Mouse (Mus musculus): ENCODE results near the gene Rgl1.

The Rgl1 gene

DNA sequence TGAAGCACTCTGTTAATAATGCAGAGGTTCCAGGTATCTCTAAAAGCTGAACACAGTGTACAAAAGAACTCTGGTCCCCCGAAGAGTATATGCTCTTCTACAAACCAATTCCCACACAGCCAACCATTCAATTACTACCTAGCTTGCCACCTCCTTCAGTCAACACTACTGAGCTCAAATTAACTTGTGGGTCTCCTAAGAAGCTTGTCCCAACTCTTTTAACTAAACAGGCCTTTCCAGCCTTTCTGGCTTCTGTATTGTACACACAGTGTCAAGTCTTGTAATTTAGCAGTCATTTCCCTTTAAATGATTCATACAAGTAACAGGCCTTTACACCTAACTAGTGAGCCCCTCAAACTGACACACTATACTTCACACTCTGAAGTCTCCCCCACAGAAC, 48.8 kb downstream of the Rgl1 start:
- DNase-seq (ENCODE audit: low spot score) = no peak

DNA sequence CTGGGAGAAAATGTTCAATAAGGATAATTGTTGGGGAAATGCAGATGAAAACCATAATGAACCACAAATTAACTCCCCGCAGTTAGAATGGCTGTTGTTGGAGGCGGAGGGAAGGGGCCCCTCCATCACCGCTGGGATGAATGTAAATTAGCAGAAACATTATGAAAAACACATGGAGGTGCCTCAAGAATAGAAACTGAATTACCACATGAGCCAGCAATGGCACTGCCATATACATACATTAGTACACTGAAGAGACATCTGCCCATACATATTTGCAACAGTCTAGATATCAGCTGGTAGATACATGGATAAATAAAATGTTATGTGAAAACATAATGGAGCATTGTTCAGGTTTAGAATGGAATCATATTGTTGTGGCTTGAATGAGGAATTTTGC, 51.7 kb downstream of the Rgl1 start:
- no peak for DNase-seq (ENCODE audit: low spot score)

DNA sequence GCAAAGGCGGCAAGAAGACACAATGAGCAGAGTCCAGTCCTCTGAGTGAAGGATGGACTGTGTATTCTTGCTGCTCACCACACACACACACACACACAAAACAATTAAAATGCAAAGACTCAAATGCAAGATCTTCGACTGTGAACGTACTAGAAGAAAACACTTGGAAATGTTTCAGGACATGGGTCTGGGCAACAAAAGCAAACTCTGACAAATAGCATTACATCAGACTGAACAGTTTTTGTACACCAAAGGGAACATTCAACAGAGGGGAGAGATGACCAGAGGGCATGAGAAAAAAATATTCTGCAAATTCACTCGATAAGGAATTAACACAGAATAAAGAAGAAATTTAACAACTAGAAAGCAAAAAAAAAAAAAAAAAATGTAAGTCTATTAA, 52.2 kb downstream of the Rgl1 start:
- no peak for DNase-seq (ENCODE audit: low spot score)

DNA sequence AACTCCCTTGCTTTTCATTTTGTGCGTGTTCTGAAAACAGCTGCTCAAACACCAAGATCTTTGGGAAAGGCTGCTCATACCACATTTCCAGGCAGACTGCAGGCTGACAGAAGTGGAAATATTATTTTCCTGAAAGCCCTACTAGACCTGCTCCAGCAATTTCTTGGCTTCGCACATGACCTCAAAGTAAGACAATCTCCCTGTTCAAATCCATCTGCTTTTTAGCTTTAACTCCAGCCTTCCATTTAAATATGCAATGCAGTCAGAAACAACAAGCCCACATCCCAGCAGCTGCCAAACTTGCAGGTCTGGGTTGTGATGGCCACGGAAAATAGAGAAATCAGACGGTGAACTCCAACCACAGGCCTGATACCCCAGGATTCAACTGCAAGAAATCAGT, 55.1 kb downstream of the Rgl1 start:
- DNase-seq (ENCODE audit: low spot score) = no peak

DNA sequence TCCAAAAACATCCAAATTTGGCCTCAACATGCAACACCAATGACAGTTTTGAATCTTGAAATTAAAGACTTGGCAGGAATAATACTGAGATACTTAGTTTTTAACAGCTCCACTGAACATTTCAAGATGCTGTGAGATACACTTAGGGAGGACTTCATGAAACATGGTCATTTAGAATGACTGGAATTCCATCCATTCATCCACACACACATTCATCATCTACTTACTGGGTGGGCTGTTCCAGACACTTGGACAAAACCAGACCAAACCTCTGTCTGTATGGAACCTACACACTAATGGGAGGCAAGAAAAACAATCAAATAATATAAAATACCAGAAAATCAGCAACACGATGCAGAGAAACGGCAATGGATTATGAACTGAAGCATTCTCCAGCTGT, 58.6 kb downstream of the Rgl1 start:
- no peak for DNase-seq (ENCODE audit: low spot score)

DNA sequence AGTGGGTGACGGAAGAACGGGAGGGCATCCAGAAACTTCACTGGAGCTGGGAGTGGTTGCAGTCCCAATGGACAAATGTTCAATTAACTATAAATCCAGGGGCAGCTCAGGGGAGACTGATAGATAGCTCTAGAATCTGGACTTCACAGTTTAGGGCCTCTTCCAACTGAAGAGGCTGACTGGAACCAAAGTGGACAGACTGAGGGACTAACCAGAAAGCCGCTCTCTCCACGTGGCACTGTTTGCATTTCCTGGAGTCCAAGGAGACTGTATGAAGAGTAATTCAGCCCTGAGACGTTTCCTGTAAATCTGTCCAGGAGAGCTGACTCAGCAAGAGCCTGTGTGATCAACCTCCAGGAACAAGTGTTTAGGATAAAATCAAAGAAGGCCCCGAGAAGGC, 62.2 kb downstream of the Rgl1 start:
- DNase-seq (ENCODE audit: low spot score) = no peak

DNA sequence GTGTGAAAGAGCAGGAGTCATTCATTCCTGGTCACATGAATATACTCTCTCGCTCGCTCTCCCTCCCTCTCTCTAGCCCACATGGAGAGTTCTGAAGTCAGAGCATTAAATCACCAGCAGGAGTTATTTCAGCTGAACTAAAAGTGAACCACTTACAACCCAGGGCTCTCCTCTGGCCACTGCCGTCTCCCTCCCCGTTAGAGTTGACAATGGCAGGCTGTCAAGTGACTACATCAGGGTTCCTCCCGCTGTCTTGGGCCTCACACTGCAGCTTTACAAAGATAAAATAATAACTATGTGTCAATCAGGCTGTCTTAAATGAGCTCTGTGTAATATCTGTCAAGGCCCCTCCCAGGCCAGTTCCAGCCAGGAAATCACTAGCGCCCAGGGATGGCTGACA, 63.2 kb downstream of the Rgl1 start:
- no peak for DNase-seq (ENCODE audit: low spot score)

DNA sequence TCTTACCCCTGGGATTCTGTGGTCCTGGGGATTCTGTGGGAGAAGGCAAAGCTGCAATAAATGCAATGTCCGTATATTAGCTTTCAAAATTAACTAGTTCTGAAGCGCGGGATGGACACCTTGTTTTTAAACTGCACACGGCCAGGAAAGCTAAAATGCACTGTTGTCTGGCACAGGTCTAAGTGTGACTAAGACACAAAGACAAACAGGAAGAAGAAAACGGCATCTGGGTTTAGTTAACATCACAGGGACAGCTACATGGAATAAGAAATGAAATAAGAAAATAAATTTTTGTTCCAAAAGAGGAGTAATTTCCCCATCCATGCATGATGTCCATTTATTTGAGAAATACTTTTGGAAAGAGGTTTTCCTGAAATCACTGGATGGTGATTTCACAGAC, 65.1 kb downstream of the Rgl1 start:
- DNase-seq (ENCODE audit: low spot score) = no peak

DNA sequence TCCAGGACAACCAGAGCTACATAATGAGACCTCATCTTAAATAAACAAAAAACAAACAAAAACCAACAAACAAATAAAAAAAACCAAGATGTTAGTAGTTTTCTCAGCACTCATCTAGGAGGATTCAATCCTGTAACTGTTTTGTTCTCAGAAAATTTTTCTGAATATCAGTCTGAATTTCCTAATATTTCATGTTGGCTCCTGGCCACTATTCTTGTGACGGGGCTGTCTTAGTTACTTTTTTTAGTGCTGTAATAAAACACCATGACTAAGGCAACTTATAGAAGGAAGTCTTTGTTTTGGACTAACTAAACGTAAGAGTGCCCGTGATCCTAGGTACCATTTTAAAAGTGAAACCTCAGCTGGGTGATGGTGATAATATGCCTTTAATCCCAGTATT, 68.8 kb downstream of the Rgl1 start:
- no peak for DNase-seq (ENCODE audit: low spot score)

DNA sequence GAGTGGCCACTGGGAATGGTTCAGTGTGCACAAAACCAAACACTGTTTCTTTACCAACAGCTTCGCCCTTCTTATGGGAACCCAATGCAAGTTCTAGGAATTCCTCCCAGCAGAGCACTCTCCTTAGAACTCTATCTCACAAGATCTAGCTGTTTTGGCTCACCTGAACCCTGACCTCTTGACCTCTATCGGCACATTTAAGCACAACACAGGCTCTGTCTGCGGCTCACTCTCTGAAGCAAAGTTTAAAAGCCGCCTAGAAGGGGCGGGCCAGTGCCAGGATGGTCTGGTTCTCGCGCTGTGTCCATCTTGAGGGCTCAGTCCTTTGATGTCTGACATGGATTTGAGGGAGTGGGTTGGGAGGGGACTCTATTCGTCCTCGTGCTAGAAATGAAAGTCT, 70.7 kb downstream of the Rgl1 start:
- no peak for DNase-seq (ENCODE audit: low spot score)

DNA sequence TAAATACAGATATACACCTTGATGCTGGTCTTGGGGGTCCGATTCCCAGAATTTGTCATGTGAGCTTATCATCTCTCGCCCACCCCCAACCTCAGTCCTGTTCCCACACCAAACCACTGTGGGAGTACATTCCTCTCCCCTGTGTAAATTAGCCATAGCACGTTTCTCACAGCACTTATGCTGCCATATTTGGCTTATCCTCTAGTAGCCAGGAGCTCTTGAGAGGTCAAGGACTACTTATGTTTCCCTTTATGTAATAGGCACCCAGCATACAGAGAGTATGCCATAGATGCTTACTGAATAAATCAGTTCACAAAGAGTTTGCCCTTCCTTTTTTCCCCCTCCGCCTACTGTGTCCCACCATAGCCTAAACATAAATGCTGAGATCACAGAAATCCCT, 76.2 kb downstream of the Rgl1 start:
- no peak for DNase-seq (ENCODE audit: low spot score)

DNA sequence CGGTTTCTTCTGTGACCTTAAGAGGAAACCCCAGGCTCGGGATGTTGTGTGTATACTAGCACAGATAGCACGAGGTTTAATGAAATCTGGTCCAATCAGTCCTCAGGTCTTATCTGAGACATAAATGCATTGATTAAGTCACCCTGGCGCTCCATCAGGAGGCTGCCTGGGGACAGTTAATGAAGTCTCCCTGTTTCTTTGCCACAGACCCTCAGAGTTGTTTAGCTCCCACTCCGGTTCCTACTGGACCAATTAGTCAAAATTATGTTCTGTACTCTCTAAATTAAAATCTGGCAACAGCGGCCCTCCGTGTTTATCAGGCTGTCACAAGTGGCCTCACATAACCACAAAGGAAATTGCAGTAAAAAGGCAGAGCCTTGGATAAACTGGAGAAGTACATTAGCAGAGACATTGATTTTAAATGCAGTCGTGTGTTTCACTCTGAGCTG, 78.4 kb downstream of the Rgl1 start:
- no peak for DNase-seq (ENCODE audit: low spot score)

DNA sequence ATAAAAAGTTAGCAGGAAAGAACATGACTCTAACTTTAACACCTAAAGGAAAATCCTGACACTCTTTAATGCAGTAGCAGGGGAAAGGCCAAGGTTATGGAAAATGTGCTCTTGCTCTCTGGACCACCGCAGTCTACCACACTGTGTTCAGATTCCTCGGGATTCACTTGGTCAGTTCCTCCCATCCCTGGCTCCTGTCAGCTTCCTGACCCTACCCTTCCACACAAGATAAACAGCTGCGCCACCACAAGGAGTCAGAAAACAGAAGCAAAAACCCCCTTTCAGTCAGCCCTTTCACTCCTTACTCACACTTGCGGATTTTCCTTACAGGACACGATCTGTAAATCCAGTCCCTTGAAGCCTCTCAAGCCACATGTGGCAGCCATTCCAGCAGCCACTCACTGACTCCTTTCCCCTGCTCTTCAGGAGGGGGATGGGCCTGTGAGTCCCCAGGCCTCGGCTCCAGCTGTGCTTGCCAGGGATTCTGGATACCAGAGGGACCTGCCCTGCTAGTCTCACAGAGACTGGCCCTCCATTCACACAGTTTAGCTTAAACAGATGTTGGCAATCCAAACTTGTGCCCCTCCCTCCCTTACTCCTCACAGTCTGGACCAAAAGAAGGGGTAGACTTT, 78.9 kb downstream of the Rgl1 start:
- DNase-seq (ENCODE audit: low spot score) = no peak

DNA sequence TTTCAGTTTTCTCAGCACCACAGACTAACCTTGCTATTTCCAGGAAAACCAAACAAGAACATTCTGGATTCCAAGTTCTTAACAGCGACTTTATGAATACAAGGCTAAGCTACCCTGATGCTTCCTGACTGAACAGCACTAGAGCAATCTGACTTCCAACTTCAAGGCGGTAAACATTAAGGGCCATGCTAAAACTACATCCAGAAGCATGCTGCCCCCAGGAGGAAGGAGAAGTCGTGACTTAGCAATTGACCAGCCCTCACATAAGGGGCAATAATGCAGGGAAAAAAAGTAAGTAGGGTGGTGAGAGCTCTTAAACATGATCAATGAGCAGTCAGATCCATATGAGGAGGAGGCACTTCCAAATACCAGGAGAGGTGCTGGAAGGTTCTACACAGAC, 80.6 kb downstream of the Rgl1 start:
- no peak for DNase-seq (ENCODE audit: low spot score)

DNA sequence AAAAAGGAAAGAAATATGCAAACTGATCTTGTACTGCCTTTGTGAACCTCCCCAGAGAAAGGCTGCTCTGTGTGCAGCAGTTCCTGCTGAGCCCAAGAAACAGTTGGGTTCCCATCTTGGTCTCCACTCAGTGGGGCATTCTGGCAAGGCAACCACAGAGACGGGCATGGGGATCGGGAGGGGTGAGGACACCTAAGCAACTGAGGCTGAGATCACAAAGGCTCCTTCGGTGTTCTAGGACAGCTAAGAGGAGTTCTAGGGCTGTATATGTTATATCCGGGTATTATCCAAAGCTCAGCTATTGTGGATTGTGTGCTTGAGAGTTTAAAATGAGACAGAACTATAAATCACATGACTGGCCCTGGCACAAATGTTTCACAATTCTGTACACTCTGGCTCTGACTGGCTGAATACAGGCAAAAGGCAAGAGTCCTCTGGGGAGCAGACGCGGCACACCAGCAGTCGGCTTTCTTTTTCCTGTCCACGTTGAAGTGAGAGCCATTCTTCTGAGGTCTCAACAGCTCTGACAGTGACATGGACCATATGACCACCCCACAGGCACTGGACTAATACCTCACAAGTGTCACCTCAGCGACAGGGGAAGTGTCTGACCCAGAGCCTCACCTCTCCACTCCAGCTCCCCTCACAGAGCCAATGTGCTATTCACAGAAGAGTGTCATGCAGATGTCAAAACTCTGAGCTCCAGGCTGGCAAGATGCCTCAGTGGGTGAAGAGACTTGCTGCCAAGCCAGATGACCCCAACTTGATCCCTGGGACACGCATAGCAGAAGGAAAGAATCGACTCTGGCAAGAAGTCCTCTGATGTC, 83.6 kb downstream of the Rgl1 start:
- DNase-seq (ENCODE audit: low spot score) = no peak

DNA sequence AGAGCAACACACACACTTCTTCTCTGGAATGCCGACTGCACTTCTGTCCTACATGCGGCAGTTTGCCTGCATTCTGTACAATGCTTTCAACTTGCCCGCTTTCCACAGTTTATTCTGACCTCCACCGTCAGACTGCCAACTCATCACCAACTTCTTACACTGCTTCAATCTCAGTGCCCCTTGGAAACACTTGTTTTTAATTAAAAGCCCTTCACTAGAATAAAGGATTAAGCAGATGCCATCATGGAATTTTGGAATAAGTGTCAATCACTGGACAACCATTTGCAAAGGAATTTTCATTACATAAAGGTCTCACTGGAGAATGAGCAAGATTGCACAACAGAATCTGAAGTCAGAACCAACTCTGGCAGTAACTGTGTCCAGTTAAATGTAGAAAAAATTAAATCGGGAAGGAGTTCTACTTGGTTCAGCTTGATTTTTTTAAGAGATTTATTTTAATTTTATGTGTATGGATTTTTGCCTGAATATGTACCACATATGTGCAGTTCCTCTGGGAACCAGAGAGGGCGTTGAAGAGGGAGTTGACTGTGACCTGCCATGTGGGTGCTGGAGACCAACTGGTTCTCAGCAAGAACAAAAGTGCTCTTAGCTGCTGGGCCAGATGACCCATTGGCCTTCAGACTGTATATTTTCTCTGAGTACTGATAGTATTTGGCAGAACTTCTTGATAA, 84.3 kb downstream of the Rgl1 start:
- DNase-seq (ENCODE audit: low spot score) = no peak

DNA sequence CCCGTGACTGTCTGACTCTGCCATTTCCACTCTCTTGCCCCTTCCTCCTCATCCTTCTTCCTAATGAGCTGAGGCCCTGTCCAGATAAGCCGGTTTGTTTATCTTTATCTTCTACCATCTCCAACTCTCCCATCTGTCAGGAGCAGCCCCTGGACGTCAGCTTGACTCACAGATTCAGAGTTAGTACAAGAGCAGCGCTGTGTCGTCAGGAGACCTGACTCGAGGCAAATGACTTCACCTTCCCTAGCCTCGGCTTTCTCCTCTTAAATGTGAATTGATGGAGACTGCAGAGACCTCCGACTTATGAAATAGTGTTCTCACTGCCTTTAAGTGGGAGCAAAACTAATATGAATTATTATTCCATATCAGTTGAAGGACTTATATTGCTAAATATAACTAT, 85.0 kb downstream of the Rgl1 start:
- no peak for DNase-seq (ENCODE audit: low spot score)

DNA sequence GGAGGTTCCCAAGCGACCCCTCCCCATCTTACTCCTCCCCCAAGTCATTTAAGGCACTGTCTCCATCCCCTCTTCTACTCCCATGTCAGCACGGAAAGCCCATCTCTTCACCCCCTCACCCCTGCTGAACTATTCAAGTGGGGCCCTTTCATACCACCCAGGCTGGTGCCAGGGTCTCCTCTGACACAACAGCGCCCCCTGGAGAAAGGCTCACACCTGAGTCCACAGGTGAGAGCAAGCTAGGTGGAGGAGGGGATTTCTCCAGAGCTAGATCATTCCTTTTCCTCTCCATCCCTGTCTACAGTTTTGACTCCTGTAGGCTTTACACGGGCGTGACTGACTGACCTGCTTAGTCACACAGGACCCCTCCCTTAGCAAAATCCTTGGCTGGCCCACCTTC, 87.7 kb downstream of the Rgl1 start:
- peak; percentile 6 for DNase-seq (ENCODE audit: low spot score)

DNA sequence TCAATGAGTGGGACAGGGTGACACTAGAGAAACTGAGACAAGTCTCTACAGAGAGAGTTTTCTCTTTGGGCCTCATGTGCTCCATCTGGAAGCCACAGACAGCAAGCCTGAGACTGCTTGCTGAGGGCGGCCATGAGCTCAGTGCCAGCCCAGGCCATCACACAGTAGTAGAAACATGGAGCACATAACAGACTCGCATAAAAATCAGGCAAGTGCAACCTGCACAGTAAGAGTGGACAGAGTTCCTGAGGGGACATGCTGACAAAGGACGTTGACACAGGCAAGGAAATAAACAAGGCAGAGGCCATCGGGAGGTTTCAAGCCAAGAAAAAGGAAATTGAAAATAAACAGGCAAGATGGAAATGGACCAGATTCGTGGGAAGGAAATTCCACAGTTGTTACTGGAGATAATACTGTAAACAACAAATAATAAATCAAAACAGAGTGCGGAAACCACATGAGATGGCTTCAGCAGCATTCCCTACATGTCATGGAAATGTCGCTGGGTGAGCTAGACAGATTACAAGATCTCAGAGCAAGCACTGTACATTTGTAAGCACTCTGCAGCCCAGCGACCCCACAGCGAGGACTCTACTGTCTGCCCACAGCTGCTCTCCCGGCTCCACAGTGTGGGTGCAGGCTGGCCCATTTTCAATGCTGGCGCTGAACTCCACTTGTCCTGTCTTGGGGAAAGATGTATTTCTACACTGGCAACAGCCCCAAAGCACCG, 88.5 kb downstream of the Rgl1 start:
- no peak for DNase-seq (ENCODE audit: low spot score)

DNA sequence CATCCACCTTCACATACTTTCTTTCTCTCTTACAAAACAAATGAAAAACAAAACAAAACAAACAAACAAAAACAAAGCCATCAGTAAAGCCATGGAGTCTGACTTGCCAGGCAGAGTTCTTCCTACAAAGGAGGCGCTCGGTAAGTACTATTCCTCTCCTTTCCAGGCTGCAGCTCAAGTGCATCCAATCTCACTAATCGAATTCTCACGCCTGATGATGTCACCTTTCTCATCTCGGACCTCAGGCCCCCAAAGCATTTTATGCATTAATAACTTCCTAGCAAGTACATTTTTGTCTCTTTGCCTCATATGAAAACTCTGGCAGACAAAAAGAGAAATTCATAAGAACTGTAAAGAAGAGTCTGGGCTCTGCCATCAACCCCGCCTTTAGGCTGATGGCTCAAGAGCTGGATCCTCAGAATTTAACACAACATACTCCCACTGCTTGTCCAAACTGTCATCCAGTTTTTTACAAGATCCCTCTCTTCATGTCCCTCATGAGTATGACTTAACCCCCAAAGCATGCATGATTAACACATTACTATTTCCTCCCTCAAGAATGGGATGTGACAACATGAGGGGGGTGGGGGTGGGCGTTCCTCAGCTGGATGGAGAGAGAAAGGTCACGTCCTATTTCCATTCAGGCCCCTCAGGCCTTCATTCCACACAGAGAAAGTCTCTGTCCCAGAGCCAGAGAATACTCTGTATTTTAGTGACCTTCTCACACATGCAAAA, 96.5 kb downstream of the Rgl1 start:
- no peak for DNase-seq (ENCODE audit: low spot score)

DNA sequence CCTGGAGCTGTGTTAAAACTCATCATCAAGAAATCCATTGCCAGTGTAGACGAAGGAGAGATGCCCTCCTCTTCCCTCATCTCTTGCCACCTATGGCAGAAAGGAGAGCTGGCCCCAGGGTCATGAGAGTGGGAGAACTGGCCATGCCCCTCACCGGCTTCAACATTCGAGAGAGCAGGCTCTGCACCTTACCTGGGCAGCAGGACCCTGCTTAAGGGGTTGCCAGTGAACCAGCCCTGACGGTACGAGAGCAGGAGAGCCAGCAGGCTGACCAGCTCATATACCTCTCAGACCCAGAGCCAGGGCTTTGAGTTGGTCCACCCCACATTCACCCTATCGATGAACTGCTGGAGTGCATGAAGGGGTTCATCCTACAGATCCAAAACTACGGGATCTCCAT, 105.7 kb downstream of the Rgl1 start:
- DNase-seq (ENCODE audit: low spot score) = no peak

DNA sequence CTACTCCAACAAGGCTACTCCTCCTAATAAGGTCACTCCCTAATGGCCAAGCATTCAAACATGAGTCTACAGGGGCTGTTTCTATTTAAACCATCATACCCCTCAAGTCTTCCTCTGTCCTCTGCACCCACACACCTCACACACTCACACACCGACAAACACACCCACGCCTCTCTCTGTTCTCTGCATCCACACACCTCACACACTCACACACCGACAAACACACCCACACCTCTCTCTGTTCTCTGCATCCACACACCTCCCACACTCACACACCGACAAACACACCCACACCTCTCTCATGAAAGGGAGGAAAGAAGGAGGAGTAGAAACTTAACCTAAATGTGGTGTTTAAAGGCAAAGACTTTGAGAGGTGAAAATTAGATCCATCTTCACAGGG, 106.2 kb downstream of the Rgl1 start:
- no peak for DNase-seq (ENCODE audit: low spot score)

All from spleen, adult 12 weeks (tissue).